Mouse (Mus musculus): Measurements from ENCODE around the gene Saa4. TPM values are rescaled to one million over a fixed set of nuclear protein-coding genes. Genes with fewer than 3 reads are reported as not detected.
"Not testable (repeated sequence)": the region's sequence is repeated elsewhere in the genome, so short reads cannot be mapped to it uniquely, and the experiment has no call there.

Saa4 gene
- total RNA-seq, 2 experiments from 2014 or later, result not detected

- no peak for ATAC-seq (replicated peaks; ENCODE audit: low FRiP score, poor library complexity, severe bottlenecking)
Observed at GRCm38 (mm10) chr7:46718591-46719270, 13.7 kb downstream of the Saa4 start.

GRCm38 (mm10) chr7:46716897-46717296 is 15.5 kb downstream of the Saa4 start:
- no peak for ATAC-seq (replicated peaks; ENCODE audit: low FRiP score, poor library complexity, severe bottlenecking)

- no peak for ATAC-seq (replicated peaks; ENCODE audit: low FRiP score, poor library complexity, severe bottlenecking)
Observed at GRCm38 (mm10) chr7:46715600-46715999, 16.8 kb downstream of the Saa4 start, which contains the start of gene Saa3. Saa3 (minus strand) TSS chr7:46715700.

- ATAC-seq (replicated peaks; ENCODE audit: low FRiP score, poor library complexity, severe bottlenecking), result peak; percentile 53; the same call in 1 of the 2 replicates
Observed at GRCm38 (mm10) chr7:46714518-46714917, 17.9 kb downstream of the Saa4 start.

- ATAC-seq (replicated peaks; ENCODE audit: low FRiP score, poor library complexity, severe bottlenecking), result no peak
Observed at GRCm38 (mm10) chr7:46712250-46712649, 20.2 kb downstream of the Saa4 start.

GRCm38 (mm10) chr7:46710390-46710844 is 22.0 kb downstream of the Saa4 start, which contains the start of gene Saal1:
Saal1 (minus strand) TSS chr7:46710680.
- peak; percentile 94 for ATAC-seq (replicated peaks; ENCODE audit: low FRiP score, poor library complexity, severe bottlenecking)

- no peak for ATAC-seq (replicated peaks; ENCODE audit: low FRiP score, poor library complexity, severe bottlenecking)
Observed at GRCm38 (mm10) chr7:46700521-46701025, 31.8 kb downstream of the Saa4 start.

- no peak for ATAC-seq (replicated peaks; ENCODE audit: low FRiP score, poor library complexity, severe bottlenecking)
Observed at GRCm38 (mm10) chr7:46696754-46697153, 35.6 kb downstream of the Saa4 start.

- ATAC-seq (replicated peaks; ENCODE audit: low FRiP score, poor library complexity, severe bottlenecking), result no peak
Observed at GRCm38 (mm10) chr7:46686827-46687226, 45.6 kb downstream of the Saa4 start.

- no peak for ATAC-seq (replicated peaks; ENCODE audit: low FRiP score, poor library complexity, severe bottlenecking)
Observed at GRCm38 (mm10) chr7:46680732-46681131, 51.7 kb downstream of the Saa4 start.

GRCm38 (mm10) chr7:46679044-46679443 is 53.4 kb downstream of the Saa4 start:
- ATAC-seq (replicated peaks; ENCODE audit: low FRiP score, poor library complexity, severe bottlenecking), result not testable (repeated sequence)

- no peak for ATAC-seq (replicated peaks; ENCODE audit: low FRiP score, poor library complexity, severe bottlenecking)
Observed at GRCm38 (mm10) chr7:46678417-46678816, 54.0 kb downstream of the Saa4 start.

Other genes starting within 250 kb of the Saa4 start
- not detected in 2 replicates for gene Sergef, start 92.8 kb downstream of the Saa4 start, total RNA-seq (2015; ENCODE audit: low replicate concordance)
- gene Sergef, start 92.8 kb downstream of the Saa4 start, total RNA-seq (2017; ENCODE audit: low replicate concordance), result 0.43 TPM in 1 of 2 replicates, not detected in the other
- not detected in 2 replicates for gene Tph1, start 60.1 kb downstream of the Saa4 start, total RNA-seq (2015; ENCODE audit: low replicate concordance)
- not detected in 2 replicates for gene Tph1, start 60.1 kb downstream of the Saa4 start, total RNA-seq (2017; ENCODE audit: low replicate concordance)
- gene Saal1, start 21.9 kb downstream of the Saa4 start, total RNA-seq (2015; ENCODE audit: low replicate concordance), result 0.38 and 4.2 TPM in 2 replicates
- 3.3 and 3.9 TPM in 2 replicates for gene Saal1, start 21.9 kb downstream of the Saa4 start, total RNA-seq (2017; ENCODE audit: low replicate concordance)
- gene Saa3, start 16.9 kb downstream of the Saa4 start, total RNA-seq (2015; ENCODE audit: low replicate concordance), result 9.6 TPM in 1 of 2 replicates, not detected in the other
- not detected in 2 replicates for gene Saa3, start 16.9 kb downstream of the Saa4 start, total RNA-seq (2017; ENCODE audit: low replicate concordance)
- gene Saa1, start 10.4 kb upstream of the Saa4 start, total RNA-seq (2015; ENCODE audit: low replicate concordance), result not detected in 2 replicates
- not detected in 2 replicates for gene Saa1, start 10.4 kb upstream of the Saa4 start, total RNA-seq (2017; ENCODE audit: low replicate concordance)
- gene Saa2, start 19.2 kb upstream of the Saa4 start, total RNA-seq (2015; ENCODE audit: low replicate concordance), result not detected in 2 replicates
- not detected in 2 replicates for gene Saa2, start 19.2 kb upstream of the Saa4 start, total RNA-seq (2017; ENCODE audit: low replicate concordance)
- gene Hps5, start 63.5 kb upstream of the Saa4 start, total RNA-seq (2015; ENCODE audit: low replicate concordance), result 13.0 and 16.5 TPM in 2 replicates
- gene Hps5, start 63.5 kb upstream of the Saa4 start, total RNA-seq (2017; ENCODE audit: low replicate concordance), result 4.7 and 10.7 TPM in 2 replicates
- 11.3 and 21.3 TPM in 2 replicates for gene Gtf2h1, start 63.5 kb upstream of the Saa4 start, total RNA-seq (2015; ENCODE audit: low replicate concordance)
- gene Gtf2h1, start 63.5 kb upstream of the Saa4 start, total RNA-seq (2017; ENCODE audit: low replicate concordance), result 15.8 and 19.5 TPM in 2 replicates
- 108 and 109 TPM in 2 replicates for gene Ldha, start 108.9 kb upstream of the Saa4 start, total RNA-seq (2015; ENCODE audit: low replicate concordance)
- 53.0 and 92.1 TPM in 2 replicates for gene Ldha, start 108.9 kb upstream of the Saa4 start, total RNA-seq (2017; ENCODE audit: low replicate concordance)
- 3.8 TPM in 1 of 2 replicates, not detected in the other for gene Ldhc, start 128.6 kb upstream of the Saa4 start, total RNA-seq (2015; ENCODE audit: low replicate concordance)
- gene Ldhc, start 128.6 kb upstream of the Saa4 start, total RNA-seq (2017; ENCODE audit: low replicate concordance), result 0.56 TPM in 1 of 2 replicates, not detected in the other
- gene Tsg101, start 187.4 kb upstream of the Saa4 start, total RNA-seq (2015; ENCODE audit: low replicate concordance), result 36.6 and 56.5 TPM in 2 replicates
- 19.3 and 26.5 TPM in 2 replicates for gene Tsg101, start 187.4 kb upstream of the Saa4 start, total RNA-seq (2017; ENCODE audit: low replicate concordance)
- gene Uevld, start 225.9 kb upstream of the Saa4 start, total RNA-seq (2015; ENCODE audit: low replicate concordance), result 6.5 and 16.7 TPM in 2 replicates
- 3.9 and 5.9 TPM in 2 replicates for gene Uevld, start 225.9 kb upstream of the Saa4 start, total RNA-seq (2017; ENCODE audit: low replicate concordance)

Data from erythroblast, adult 5-6 weeks (primary cell).